Comparison of ENCODE assay signal across 8 mouse cellular contexts in the genomic region with DNA sequence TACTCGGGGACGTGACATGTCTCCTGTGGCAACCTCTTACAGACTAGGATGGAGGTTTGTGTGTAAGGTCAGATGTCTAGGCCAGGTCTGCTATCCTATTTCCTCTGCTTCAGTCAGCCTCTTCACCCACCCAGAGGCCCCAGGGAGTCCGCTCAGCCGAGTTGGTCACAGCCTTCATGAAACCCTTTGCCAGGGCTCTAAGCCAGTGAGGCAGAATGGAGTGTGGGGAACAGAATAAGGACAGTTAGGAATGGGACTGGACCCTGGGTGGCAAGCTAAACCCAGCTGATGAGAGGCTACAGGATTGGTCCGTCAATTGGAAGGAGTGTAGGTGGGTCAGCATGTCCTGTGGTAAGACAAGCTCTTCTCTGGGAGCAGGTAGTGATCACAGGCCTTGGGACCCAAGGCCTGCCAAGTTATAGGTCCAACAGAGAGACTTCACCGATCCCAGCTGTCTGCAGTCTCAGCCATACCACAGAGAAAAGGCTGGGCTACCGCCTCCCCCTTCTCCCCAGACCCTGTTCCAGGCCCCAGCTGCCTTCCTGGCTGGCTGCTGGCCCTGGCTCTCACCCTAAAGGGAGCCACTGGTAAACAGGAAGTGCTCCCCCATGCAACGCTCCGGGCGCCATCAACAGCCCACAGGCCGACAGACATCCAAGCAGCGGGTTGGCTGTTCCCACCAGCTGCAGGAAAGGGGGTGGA. TPM values are rescaled to one million over a fixed set of nuclear protein-coding genes. Genes with fewer than 3 reads are reported as not detected.
DNase-seq lines count a peak whose midpoint lies in the region; ATAC-seq lines count a peak whose summit lies in the region.

No protein-coding gene starts in this region.

- no peak overlapping the region for H3K27ac ChIP-seq in midbrain, embryonic 14.5 days (replicated peaks; ENCODE audit: low read depth, low read length)

- peaks cover 55% of the 10 kb centered on the region for H3K4me1 ChIP-seq in midbrain, embryonic 14.5 days (ENCODE audit: control insufficient read depth, insufficient read depth, low read length)

- no peaks in the 10 kb centered on the region for H3K27me3 ChIP-seq in midbrain, embryonic 14.5 days (ENCODE audit: control insufficient read depth, insufficient read depth, low read length)

- intact Hi-C loops in heart, postnatal 10 days (cut with DNase I), result no loop called here

- H3K4me3 ChIP-seq in midbrain, embryonic 14.5 days (replicated peaks; ENCODE audit: low read depth, low read length), result no peak overlapping the region

- DNase-seq in cerebellum, adult 9-11 months, result peak; percentile 72
- DNase-seq in urinary bladder, postnatal 14 days (ENCODE audit: low spot score), result peak; percentile 45
- DNase-seq in urinary bladder, postnatal 36 days (ENCODE audit: low spot score in 2 of 2), result no peak
- DNase-seq in heart, postnatal 10 days, result peak; percentile 80 to 81
- peak; percentile 68 to 85 for DNase-seq in kidney, postnatal 25 days
- DNase-seq in midbrain, embryonic 14.5 days, result peak; percentile 44
- DNase-seq in MN1 (ENCODE audit: low spot score), result no peak

- no peaks in the 10 kb centered on the region for H3K9me3 ChIP-seq in midbrain, embryonic 14.5 days (ENCODE audit: control insufficient read depth, low read length)

- 54% methylated on average over 12 of the region's 12 CpGs for WGBS in midbrain, embryonic 14.5 days

- no peak overlapping the region for H3K4me2 ChIP-seq in midbrain, embryonic 14.5 days (ENCODE audit: low read length)

- H3K36me3 ChIP-seq in midbrain, embryonic 14.5 days (ENCODE audit: control insufficient read depth, insufficient read depth, low read length), result peaks cover 14% of the 10 kb centered on the region

- no peak overlapping the region; the same call in 1 of the 2 replicates for H3K9ac ChIP-seq in midbrain, embryonic 14.5 days (replicated peaks; ENCODE audit: low read length)

- ATAC-seq in cerebellum, adult (ENCODE audit: insufficient number of reproducible peaks, low FRiP score, low TSS enrichment), result no peak
- no peak for ATAC-seq in midbrain, embryonic 14.5 days (ENCODE audit: low FRiP score, low TSS enrichment)

RNA-seq across cellular contexts. Expression of gene Mtss1l, which starts 2.2 kb away (rescaled TPM):
- total RNA-seq in heart, postnatal 10 days (2021), result 10 to 100 TPM; 36.2 to 39.6 TPM
- polyA plus RNA-seq in midbrain, embryonic 14.5 days (2014; fragmentation: Nextera tagmentation; extraction: Ambion mirVana), result 27.5 and 31.4 TPM in 2 replicates

Comparison
In these comparisons a context has a peak if more than half of its experiments do, and no peak if none do; other contexts are left out.
1. DNase-seq: peak in cerebellum, adult 9-11 months (single experiment), urinary bladder, postnatal 14 days (single experiment), heart, postnatal 10 days (2 of 2), kidney, postnatal 25 days (2 of 2) and midbrain, embryonic 14.5 days (single experiment); none in urinary bladder, postnatal 36 days (0 of 2) and MN1 (single experiment).